Comparison of ENCODE assay signal across 21 mouse cellular contexts in the genomic region with DNA sequence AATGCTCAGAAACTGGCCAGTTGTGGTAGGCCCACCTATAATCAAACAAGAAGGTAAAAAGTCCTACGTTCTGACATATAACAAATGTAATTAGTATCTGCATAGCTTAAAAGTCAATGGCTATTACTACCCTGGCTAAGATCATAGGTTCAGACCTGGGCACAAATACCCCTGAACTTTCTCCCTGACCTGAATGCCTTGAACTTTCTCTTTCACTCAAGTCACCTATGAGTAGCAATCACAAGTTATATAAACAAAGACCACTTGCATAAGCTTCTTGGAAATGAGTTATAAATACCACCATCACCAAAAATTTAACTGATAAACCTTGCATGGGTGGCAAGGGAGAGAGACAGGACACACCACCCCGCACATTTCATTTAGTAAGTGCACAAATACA.
"Had no signal": no experiment of that assay in that cellular context is flagged by ENCODE, and none has a peak within 500 bp of the region (broad histone marks: within the 10 kb centered on the region; RNA-seq: fewer than 3 reads in every experiment).

No protein-coding gene starts in this region.

- ATAC-seq: lung, postnatal 0 days; midbrain, embryonic 13.5 days; midbrain, embryonic 15.5 days had no signal

- H3K9me3 ChIP-seq: lung, embryonic 15.5 days; megakaryocyte, embryonic 14.5 days; midbrain, embryonic 13.5 days; midbrain, embryonic 15.5 days; neural tube, embryonic 13.5 days; neural tube, embryonic 15.5 days had no signal

- DNase-seq: lung, adult 2 months; lung, postnatal 14 days; lung, postnatal 36 days; retina, postnatal 1 day; right cerebral cortex, adult 18-20 months; right cerebral cortex, postnatal 25 days; right cerebral cortex, postnatal 4 days; spleen, adult 18-20 months; thymus, adult 18-20 months; thymus, postnatal 14 days; thymus, postnatal 36 days had no signal

- H3K27me3 ChIP-seq: lung, embryonic 15.5 days; megakaryocyte, embryonic 14.5 days; midbrain, embryonic 13.5 days; midbrain, embryonic 15.5 days; neural tube, embryonic 13.5 days; neural tube, embryonic 15.5 days had no signal

- H3K9ac ChIP-seq: lung, embryonic 15.5 days; midbrain, embryonic 13.5 days; midbrain, embryonic 15.5 days; neural tube, embryonic 13.5 days; neural tube, embryonic 15.5 days had no signal

- H3K4me3 ChIP-seq: lung, embryonic 15.5 days; megakaryocyte, embryonic 14.5 days; midbrain, embryonic 13.5 days; midbrain, embryonic 15.5 days; myocyte; neural tube, embryonic 13.5 days; neural tube, embryonic 15.5 days had no signal

- H3K36me3 ChIP-seq: midbrain, embryonic 15.5 days had no signal

- H3K27ac ChIP-seq: lung, embryonic 15.5 days; macrophage; midbrain, embryonic 13.5 days; midbrain, embryonic 15.5 days; neural tube, embryonic 13.5 days; neural tube, embryonic 15.5 days had no signal

- H3K4me1 ChIP-seq: lung, embryonic 15.5 days; midbrain, embryonic 13.5 days; midbrain, embryonic 15.5 days; neural tube, embryonic 13.5 days; neural tube, embryonic 15.5 days had no signal

- H3K4me2 ChIP-seq: lung, embryonic 15.5 days; midbrain, embryonic 11.5 days; midbrain, embryonic 13.5 days; midbrain, embryonic 15.5 days; neural tube, embryonic 13.5 days; neural tube, embryonic 15.5 days had no signal
